Comparison of ENCODE assay signal across 21 mouse cellular contexts in the genomic region with DNA sequence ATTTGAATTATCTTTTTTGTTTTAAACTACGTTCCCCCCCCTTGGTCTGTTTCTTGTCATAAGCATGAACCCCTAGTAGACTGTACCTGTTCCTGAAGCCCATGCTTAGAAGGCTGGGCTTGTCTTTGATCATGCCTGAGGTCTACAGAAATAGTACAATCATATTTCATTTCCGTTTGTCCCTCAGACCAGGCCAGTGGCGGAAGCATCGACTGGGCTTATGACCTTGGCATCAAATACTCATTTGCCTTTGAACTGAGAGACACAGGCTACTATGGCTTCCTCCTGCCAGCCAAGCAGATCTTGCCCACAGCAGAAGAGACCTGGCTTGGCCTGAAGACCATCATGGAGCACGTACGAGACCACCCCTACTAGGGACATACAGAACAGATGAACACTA. TPM values are rescaled to one million over a fixed set of nuclear protein-coding genes. Genes with fewer than 3 reads are reported as not detected.
A peak's percentile ranks its signal among the peaks of the same experiment; 100 is the strongest.
DNase-seq lines count a peak whose midpoint lies in the region.
"Had no signal": no experiment of that assay in that cellular context is flagged by ENCODE, and none has a peak within 500 bp of the region (broad histone marks: within the 10 kb centered on the region; RNA-seq: fewer than 3 reads in every experiment).

No protein-coding gene starts in this region.

- 88% methylated on average over 6 of the region's 6 CpGs for WGBS in heart, embryonic 10.5 days

- no peak overlapping the region for H3K27ac ChIP-seq in heart, embryonic 10.5 days
- H3K27ac ChIP-seq: embryonic facial prominence, embryonic 10.5 days; embryonic facial prominence, embryonic 12.5 days; forebrain, embryonic 13.5 days; forebrain, embryonic 15.5 days had no signal

- no peaks in the 10 kb centered on the region for H3K9me3 ChIP-seq in heart, embryonic 10.5 days
- H3K9me3 ChIP-seq: embryonic facial prominence, embryonic 10.5 days; embryonic facial prominence, embryonic 12.5 days; forebrain, embryonic 13.5 days; forebrain, embryonic 15.5 days had no signal

- H3K4me1 ChIP-seq in heart, embryonic 10.5 days: peaks cover 17% of the 10 kb centered on the region
- H3K4me1 ChIP-seq: embryonic facial prominence, embryonic 10.5 days; embryonic facial prominence, embryonic 12.5 days had no signal

- peak; percentile 62 to 81 for DNase-seq in adrenal gland, adult (ENCODE audit: inconsistent age in 2 of 2, low spot score in 1 of 2)
- DNase-seq in adrenal gland, postnatal 10 days: no peak
- peak; percentile 39 for DNase-seq in adrenal gland, adult 8-10 months
- no peak for DNase-seq in adrenal gland, postnatal 25 days
- DNase-seq in heart, embryonic 10.5 days (ENCODE audit: low spot score): peak; percentile 55
- no peak for DNase-seq in heart, adult 8-10 months (ENCODE audit: low spot score)
- peak; percentile 37 to 42 for DNase-seq in adrenal gland, postnatal 36 days
- DNase-seq: cerebellum, adult 11-12 months; cerebellum, adult 2 months; cerebellum, adult 9-10 months; cerebellum, postnatal 10 days; cerebellum, postnatal 25 days; forebrain, postnatal 0 days had no signal

- H3K27me3 ChIP-seq in heart, embryonic 10.5 days (ENCODE audit: insufficient read depth, poor library complexity, severe bottlenecking): no peaks in the 10 kb centered on the region
- H3K27me3 ChIP-seq: embryonic facial prominence, embryonic 12.5 days; forebrain, embryonic 13.5 days; forebrain, embryonic 15.5 days had no signal

- H3K36me3 ChIP-seq in heart, embryonic 10.5 days: no peaks in the 10 kb centered on the region
- H3K36me3 ChIP-seq: embryonic facial prominence, embryonic 10.5 days; embryonic facial prominence, embryonic 12.5 days; forebrain, embryonic 15.5 days had no signal

- H3K4me3 ChIP-seq in heart, embryonic 10.5 days: no peak overlapping the region
- H3K4me3 ChIP-seq: embryonic facial prominence, embryonic 10.5 days; embryonic facial prominence, embryonic 12.5 days; forebrain, embryonic 13.5 days; forebrain, embryonic 15.5 days had no signal

RNA-seq across cellular contexts. Expression of a gene that starts 4.1 kb away (rescaled TPM):
- 1 to 10 TPM; 1.4 to 1.7 TPM for total RNA-seq in adrenal gland, postnatal 10 days (2021)
- total RNA-seq in adrenal gland, adult 8-10 months (2022): 1 to 10 TPM; 1.3 to 3.0 (median 2.0) TPM
- 1.2 and 1.7 TPM in 2 replicates for total RNA-seq in adrenal gland, postnatal 25 days (2021)
- polyA plus RNA-seq in heart, embryonic 10.5 days (2016; fragmentation: Nextera tagmentation; extraction: Ambion mirVana): 1.2 and 1.7 TPM in 2 replicates
- not detected for total RNA-seq in heart, adult 8-10 months (2022)
- total RNA-seq in adrenal gland, postnatal 36 days (2021): 1 to 10 TPM; 1.1 to 1.2 TPM
- total RNA-seq: ES-E14, MEL had no signal
- polyA plus RNA-seq: C2C12 had no signal

RNA-seq across cellular contexts. Expression of a gene that starts 22.7 kb away (rescaled TPM):
- 1 to 10 TPM in 1 of 2 experiments, under 1 TPM in 1; 0.90 to 2.8 TPM for total RNA-seq in adrenal gland, postnatal 10 days (2021)
- 1 to 10 TPM in 3 of 4 experiments, under 1 TPM in 1; 0.64 to 3.3 (median 1.0) TPM for total RNA-seq in adrenal gland, adult 8-10 months (2022)
- 0.52 and 0.90 TPM in 2 replicates for total RNA-seq in adrenal gland, postnatal 25 days (2021)
- polyA plus RNA-seq in heart, embryonic 10.5 days (2016; fragmentation: Nextera tagmentation; extraction: Ambion mirVana): 17.8 and 29.1 TPM in 2 replicates
- under 1 TPM in 1 of 4 experiments, not detected in 3; 0.31 TPM for total RNA-seq in heart, adult 8-10 months (2022)
- under 1 TPM; 0.56 to 0.66 TPM for total RNA-seq in adrenal gland, postnatal 36 days (2021)
- polyA plus RNA-seq: C2C12 had no signal

RNA-seq across cellular contexts. Expression of a gene that starts 46.8 kb away (rescaled TPM):
- total RNA-seq in adrenal gland, postnatal 10 days (2021): not detected
- total RNA-seq in adrenal gland, adult 8-10 months (2022): not detected
- total RNA-seq in adrenal gland, postnatal 25 days (2021): not detected in 2 replicates
- polyA plus RNA-seq in heart, embryonic 10.5 days (2016; fragmentation: Nextera tagmentation; extraction: Ambion mirVana): 0.97 and 2.1 TPM in 2 replicates
- not detected for total RNA-seq in heart, adult 8-10 months (2022)
- not detected for total RNA-seq in adrenal gland, postnatal 36 days (2021)
- total RNA-seq: ES-E14; forebrain, postnatal 0 days; MEL had no signal
- polyA plus RNA-seq: C2C12; cerebellum, adult 2 months; forebrain, postnatal 0 days had no signal

RNA-seq across cellular contexts. Expression of a gene that starts 54.4 kb away (rescaled TPM):
- total RNA-seq in adrenal gland, postnatal 10 days (2021): under 1 TPM; 0.24 to 0.27 TPM
- total RNA-seq in adrenal gland, adult 8-10 months (2022): under 1 TPM in 3 of 4 experiments, not detected in 1; 0.24 to 0.92 (median 0.35) TPM
- total RNA-seq in adrenal gland, postnatal 25 days (2021): 0.55 TPM in 1 of 2 replicates, not detected in the other
- 0.16 TPM in 1 of 2 replicates, not detected in the other for polyA plus RNA-seq in heart, embryonic 10.5 days (2016; fragmentation: Nextera tagmentation; extraction: Ambion mirVana)
- total RNA-seq in heart, adult 8-10 months (2022): under 1 TPM in 1 of 4 experiments, not detected in 3; 0.40 TPM
- total RNA-seq in adrenal gland, postnatal 36 days (2021): under 1 TPM in 1 of 2 experiments, not detected in 1; 0.23 TPM
- polyA plus RNA-seq: forebrain, embryonic 11.5 days; forebrain, embryonic 13.5 days; forebrain, embryonic 15.5 days; forebrain, postnatal 0 days had no signal

RNA-seq across cellular contexts. Expression of a gene that starts 54.5 kb away (rescaled TPM):
- total RNA-seq in adrenal gland, postnatal 10 days (2021): 10 to 100 TPM; 20.2 to 24.3 TPM
- 10 to 100 TPM; 24.4 to 32.6 (median 28.6) TPM for total RNA-seq in adrenal gland, adult 8-10 months (2022)
- 25.9 and 28.9 TPM in 2 replicates for total RNA-seq in adrenal gland, postnatal 25 days (2021)
- 38.2 and 41.1 TPM in 2 replicates for polyA plus RNA-seq in heart, embryonic 10.5 days (2016; fragmentation: Nextera tagmentation; extraction: Ambion mirVana)
- 10 to 100 TPM in 2 of 4 experiments, 1 to 10 TPM in 2; 7.3 to 12.4 (median 9.5) TPM for total RNA-seq in heart, adult 8-10 months (2022)
- total RNA-seq in adrenal gland, postnatal 36 days (2021): 10 to 100 TPM; 23.3 to 27.3 TPM

Comparison
In these comparisons a context has a peak if more than half of its experiments do, and no peak if none do; other contexts are left out.
1. DNase-seq: peak in adrenal gland, adult (2 of 2), adrenal gland, adult 8-10 months (single experiment), heart, embryonic 10.5 days (single experiment) and adrenal gland, postnatal 36 days (2 of 2); none in adrenal gland, postnatal 10 days (single experiment), adrenal gland, postnatal 25 days (single experiment) and heart, adult 8-10 months (single experiment).